Mouse (Mus musculus): ENCODE data around the gene Sgsm3. TPM values are rescaled to one million over a fixed set of nuclear protein-coding genes. Genes with fewer than 3 reads are reported as not detected.

Gene Sgsm3
- total RNA-seq, 4 experiments from 2014 or later, result 11.0 to 14.6 (median 11.7) TPM

DNA sequence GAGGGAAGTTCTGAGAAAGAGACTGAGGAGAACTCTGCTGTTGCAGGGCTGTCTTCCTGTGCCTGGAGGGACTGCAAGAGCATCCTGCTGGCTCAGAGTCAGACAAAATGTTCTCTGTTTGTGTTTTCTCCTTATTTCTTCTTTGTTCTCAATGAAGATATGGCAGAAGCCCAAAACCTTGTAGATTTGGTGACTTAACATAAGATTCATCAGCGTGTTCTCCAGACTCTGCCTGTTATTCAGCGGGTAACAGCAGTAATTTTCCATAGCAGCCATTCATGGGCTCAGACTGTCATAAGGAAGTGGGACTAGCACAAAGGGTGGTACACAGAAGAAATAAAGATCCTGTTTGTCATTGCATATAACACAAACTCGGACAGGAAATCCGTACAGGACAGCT is 2.0 kb downstream of the Sgsm3 start:
- no peak for DNase-seq (ENCODE audit: low spot score)

DNA sequence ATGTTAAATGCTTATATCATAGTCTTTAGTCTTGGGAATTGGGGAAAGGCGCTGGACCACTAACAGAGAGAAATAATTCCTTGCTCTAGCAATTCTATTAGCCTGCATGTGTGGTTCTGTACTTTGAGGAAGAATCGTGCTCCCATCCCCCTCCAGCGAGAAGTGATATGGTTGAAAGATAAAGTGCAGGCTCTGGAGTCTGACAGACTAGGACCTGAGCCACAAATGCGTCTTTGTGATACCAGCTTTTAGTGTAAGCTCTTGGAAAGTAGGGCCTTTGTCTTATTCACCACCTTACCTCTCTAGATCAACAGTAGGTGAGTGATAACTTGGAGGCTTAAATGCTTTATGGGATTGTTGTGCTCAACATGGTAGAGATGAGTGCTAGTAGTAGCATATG is 3.6 kb downstream of the Sgsm3 start:
- no peak for DNase-seq (ENCODE audit: low spot score)

DNA sequence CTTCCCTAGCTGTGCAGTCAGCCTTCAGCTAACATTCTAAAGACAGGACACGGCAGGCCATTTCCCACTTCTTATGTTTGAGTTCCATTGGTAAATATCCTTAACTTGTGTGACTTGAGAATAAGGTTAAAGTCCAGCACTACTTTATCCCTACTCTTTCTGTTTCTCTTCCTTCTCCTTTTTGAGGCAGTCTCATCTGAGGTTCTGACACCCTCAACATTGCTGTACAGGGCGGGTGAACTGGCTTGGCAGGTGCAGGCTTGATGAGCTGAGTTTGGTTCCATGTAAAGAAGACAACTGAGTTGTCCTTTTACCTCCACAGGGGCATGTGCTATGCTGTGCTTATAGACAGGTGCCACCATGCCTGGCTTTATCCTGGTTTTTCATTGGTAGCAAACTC is 5.7 kb downstream of the Sgsm3 start:
- no peak for DNase-seq (ENCODE audit: low spot score)

DNA sequence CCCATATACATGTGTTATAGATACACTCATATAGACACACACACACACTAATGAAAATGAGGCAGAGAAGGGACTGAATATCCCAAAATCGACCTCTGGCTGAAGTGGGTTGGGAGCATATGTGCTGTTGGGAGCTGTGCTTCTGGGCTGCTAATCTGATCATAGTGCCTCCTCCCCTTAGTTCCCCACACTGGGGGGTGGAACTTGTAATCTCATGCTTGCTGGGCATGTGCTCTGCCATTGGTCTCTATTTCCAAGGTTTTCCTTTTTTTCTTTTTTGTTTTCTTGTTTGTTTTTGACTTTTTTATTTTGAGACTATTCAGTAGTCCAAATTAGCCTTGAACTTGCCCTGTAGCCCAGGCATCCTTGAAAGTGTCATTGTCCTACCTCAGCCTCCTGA is 10.8 kb downstream of the Sgsm3 start:
- no peak for DNase-seq (ENCODE audit: low spot score)

DNA sequence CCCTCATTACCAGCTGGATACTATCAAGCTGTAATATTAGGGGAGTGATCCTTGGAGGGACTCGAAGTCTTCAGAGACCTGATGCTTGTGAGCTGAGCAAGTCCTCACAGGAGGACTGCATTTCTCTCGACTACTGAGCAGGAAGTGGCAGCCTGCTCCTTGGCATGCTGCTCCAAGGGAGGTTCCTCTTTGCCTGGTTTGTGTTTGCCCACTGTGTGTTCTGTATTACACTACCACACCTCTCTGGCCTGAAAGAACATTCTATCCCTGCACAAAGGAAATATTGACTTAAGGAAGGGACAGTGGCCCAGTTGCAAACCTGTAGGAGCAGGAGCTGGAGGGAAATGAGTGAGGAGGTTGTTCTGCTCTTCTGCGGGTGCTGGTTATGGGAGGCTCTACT is 12.1 kb downstream of the Sgsm3 start:
- no peak for DNase-seq (ENCODE audit: low spot score)

DNA sequence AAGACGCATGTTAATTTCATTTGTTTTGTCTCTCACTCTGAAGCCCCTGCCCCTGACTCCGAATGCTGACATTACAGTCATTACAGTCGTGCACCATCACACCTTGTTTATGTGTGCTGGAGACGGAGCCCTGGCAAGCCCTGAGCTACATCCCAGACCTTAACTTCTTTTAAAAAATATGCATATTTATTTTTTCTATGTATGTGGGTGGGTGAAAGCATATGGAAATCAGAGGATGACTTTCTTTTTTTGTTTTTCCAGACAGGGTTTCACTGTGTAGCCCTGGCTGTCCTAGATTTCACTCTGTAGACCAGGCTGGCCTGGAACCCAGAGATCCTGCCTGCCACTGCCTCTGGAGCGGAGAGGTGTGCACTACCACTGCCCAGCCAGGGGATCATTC is 17.4 kb downstream of the Sgsm3 start:
- DNase-seq (ENCODE audit: low spot score), result no peak

DNA sequence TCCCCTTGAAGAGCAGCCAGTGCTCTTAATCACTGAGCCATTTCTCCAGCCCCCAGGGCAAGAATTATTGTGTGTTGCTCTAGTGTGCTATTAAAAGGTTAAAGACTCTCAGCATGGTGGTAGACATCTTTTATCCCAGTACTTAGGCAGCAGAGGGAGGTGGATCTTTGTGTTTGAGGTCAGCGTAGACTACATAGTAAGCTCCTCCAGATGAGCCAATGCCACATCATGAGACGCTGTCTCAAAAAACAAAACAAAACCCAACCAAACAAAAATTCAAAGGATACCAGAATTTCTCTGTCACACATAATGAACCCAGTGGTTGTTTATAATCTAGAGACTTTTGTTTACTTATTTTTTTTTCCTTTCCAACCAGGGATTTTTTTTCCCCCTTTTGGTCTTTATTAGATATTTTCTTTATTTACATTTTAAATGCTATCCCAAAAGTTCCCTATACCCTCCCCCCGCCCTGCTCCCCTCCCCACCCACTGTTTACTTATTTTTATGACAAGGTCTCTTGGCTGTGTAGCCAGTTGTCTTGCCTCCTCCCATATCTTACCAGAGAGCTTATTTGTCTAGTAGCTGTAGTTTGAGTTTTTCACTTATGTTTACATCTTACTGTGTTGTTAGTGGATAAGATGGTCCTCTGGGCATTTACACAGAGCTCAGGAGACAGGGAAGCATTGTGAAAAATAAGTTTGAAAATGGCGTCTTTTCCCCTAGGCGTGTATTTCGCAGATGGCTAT is 18.7 kb downstream of the Sgsm3 start:
- no peak for DNase-seq (ENCODE audit: low spot score)

DNA sequence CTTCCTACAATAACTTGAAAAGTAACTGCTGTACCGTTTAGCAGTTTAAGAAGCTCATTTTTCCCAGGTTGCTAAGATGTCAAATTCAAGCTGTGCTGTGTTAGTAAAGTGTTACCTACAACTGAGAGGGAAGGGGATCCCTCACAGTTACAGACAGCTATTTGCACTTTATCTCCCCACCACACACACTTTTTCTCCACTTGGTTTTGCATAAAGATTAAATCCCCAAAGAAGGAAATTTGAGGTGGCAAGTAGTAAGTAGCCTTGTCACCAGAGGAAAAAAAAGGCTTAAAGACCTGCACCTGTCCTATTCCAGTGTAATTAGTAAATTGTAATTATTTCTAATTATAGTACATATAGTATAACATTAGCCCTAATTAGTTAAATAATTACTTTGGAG is 19.5 kb downstream of the Sgsm3 start:
- no peak for DNase-seq (ENCODE audit: low spot score)

DNA sequence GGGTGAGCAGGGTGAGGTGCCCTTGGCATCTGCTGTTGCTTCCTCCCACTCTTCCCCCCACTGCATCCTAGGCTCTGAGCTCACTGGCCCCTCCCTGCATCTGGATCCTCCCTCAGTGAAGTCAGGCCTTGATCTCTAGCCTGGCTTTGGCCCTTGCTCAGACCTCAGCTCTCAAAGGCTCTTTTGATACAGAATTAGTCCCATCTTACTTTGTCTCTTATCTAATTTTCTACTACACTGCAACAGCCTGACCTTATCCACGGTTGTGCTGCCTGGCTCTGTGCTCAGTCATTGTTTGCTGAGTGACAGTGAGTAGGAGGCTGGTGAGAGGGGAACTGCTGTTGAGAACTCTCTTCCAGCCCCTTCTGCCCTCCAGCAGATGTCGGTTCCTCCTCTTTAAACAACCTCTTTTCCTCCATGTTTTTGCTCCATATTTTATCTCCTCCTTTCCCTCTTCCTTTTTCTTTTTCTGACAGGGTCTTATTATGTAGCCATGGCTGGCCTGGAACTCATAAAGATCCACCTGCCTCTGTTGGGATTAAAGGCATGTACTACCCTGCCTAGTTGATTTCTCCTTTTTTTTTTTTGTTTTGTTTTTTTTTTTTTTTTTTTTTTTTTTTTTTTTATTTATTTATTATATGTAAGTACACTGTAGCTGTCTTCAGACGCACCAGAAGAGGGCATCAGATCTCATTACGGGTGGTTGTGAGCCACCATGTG is 23.0 kb downstream of the Sgsm3 start:
- DNase-seq (ENCODE audit: low spot score), result no peak

DNA sequence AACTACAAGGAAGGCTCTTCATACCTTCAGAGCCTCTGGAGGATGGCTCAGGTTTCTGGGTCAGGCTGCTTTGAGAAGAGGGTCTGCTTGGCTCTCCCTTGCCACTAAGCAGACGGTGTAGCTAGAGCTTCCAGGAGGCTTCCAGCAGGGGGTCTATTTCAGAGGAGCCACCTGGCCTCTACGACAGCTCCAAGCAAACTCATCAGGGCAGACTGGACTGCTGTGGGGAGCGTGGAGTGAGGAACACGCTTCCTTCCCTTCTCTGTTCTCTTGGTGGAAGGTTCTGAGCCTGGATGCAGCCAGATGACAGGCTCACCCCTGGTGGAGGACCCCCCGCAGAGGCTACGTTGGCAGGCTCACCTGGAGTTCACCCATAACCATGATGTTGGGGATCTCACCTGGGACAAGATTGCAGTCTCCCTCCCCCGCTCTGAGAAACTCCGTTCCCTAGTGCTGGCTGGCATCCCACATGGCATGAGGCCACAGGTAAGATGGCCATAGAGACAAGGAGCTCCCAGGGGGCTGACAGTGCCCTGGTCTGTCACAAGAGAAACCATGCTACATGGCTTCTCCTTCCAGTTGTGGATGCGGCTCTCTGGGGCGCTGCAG is 28.7 kb downstream of the Sgsm3 start:
- no peak for DNase-seq (ENCODE audit: low spot score)

DNA sequence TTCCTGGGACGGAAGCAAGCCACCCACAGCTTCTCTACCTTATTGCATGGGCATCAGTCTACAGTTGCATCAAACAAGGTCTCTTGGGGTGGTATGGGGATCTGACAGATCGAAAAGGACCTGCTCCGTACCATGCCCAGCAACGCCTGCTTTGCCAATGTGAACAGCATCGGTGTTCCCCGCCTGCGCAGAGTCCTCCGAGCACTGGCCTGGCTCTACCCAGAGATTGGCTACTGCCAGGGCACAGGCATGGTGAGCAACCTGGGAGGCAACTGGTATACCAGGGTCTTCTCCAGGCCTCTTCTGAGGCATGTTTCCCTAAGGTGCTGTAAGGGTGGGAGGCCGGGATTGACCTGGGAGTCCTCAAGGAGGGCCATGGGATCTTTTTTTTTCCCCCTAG is 29.8 kb downstream of the Sgsm3 start:
- DNase-seq (ENCODE audit: low spot score), result no peak

DNA sequence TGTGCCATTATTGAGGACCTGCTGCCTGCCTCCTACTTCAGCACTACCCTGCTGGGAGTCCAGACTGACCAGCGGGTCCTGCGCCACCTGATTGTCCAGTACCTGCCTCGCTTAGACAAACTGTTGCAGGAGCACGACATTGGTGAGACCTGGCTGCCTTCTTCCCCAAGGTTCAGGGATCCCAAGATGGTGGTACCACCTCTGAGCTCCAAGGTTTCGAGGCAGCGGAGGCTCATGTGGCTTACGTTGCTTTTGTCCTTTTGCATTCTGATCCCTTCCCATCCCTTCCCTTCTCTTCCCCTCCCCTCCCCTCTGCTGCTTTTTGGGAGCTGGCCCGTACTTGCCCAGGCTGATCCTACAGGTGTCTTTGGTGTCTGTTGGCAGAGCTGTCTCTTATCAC is 30.3 kb downstream of the Sgsm3 start:
- DNase-seq (ENCODE audit: low spot score), result no peak

DNA sequence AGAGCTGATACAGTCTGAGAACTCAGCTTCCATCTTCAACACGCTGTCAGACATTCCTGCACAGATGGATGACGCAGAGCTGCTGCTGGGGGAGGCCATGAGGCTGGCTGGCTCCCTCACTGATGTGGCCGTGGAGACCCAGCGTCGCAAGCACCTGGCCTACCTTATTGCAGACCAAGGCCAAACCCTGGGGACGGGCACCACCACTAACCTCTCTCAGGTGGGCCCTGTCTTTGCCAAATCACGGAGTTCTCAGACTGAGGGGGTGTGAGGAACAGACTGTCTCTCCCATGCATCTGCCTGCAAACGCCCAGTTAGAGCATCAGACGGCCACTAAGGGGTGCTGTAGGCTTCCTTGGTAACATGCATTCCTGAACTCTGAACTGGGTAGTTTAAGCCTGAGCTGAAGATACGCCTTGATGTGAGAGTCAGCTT is 31.1 kb downstream of the Sgsm3 start:
- no peak for DNase-seq (ENCODE audit: low spot score)

DNA sequence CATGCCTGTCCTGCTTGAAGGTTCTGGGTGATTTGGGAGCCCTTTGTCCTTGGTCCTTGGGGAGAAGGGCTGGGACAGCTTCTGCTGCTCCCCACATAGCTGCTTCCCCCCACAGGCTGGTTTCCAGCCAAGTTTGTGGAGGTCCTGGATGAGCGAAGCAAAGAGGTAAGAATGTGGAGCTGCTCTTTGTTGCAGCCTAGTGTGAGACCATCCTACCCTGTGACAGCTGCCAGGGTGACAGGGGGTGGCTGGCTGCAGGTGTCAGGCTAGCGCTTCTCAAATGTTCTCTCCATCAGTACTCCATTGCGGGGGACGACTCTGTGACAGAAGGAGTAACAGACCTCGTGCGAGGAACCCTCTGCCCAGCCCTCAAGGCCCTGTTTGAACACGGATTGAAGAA is 32.5 kb downstream of the Sgsm3 start:
- no peak for DNase-seq (ENCODE audit: low spot score)

DNA sequence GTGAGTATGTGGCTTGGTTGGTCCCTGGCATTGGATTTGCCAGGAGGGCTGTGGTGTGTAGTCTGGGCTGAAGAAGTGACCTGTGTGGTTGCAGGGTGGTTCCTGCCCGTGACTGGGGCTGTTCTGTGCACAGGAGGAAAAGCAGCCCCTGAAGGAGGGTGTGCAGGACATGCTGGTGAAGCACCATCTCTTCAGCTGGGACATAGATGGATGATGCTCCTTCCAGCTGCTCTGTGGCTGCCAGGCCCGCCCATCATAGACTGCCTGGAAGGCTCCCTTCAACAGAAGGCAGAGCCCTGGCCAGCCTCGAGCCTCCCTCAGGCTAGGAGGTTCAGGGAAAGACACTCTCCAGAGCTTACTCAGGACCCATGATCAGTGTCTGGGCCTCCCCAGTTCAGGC is 34.0 kb downstream of the Sgsm3 start:
- DNase-seq (ENCODE audit: low spot score), result no peak

DNA sequence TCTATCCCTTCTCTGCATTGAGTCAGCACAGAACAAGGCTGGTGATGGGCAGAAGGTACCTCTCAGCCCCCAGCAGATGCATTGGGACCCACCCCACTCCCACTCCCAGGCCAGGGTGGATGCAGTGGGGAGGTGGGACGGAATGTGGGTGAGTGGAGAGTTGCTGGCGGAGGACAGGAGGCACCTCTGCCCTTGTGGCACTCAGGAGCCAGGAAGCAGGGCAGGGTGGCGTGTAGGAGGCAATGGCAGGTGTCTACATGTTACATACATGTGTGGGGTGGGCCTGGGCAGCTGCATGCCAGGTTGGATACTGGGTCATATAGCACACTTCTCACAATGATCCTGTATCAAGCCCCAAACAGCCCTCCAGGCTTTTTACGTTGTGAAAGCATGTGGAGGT is 34.8 kb downstream of the Sgsm3 start:
- DNase-seq (ENCODE audit: low spot score), result no peak

DNA sequence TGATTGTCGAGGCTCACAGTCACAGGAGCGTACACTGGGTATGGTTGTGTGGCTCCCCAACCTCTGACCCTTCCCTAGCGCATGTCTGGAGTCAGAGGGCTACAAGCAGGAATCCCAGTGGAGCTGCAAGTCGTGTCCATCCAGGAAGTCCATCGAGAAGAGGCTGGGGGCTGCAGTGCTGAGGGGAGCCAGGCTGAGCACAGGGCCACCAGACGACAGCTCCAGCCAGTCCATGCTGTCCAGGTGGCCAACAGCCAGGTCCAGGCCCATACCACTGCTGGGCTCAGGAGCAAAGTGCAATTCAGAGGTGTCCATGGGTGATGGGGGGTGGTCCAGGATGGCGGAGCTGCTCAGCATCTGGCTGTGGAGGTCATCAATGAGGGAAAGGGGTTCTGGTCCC is 35.6 kb downstream of the Sgsm3 start:
- no peak for DNase-seq (ENCODE audit: low spot score)

DNA sequence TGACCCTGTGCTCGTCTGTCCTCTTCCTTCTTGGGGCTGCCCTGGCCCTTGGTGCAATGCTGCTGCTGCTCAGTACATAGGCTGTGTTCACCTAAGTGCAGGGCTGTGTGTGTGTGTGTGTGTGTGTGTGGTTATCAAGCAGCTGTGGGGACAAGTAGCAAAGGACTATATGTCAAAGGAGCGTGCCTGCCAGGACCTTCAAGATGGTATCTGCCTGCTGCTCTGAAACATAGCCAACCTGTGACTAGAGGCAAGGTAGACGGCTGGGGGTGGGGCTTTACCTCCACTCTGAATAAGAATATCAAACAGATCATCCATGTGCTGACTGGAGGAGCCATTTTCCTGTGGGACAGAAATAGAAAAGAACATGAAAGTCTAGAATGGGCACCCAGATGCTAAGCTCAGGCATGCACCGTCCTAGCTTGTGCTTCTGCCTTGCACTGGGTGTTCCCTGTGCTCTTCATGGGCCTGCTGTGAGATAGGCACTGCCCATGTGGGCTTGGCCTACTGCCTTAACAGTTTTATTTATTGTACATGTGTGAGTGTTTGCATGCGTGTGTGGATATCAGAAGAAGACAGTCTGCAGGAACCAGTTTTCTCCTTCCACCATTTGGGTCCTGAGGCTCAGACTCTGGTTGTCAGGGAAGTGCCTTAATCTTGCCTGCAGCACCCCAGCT is 37.6 kb downstream of the Sgsm3 start:
- DNase-seq (ENCODE audit: low spot score), result no peak

DNA sequence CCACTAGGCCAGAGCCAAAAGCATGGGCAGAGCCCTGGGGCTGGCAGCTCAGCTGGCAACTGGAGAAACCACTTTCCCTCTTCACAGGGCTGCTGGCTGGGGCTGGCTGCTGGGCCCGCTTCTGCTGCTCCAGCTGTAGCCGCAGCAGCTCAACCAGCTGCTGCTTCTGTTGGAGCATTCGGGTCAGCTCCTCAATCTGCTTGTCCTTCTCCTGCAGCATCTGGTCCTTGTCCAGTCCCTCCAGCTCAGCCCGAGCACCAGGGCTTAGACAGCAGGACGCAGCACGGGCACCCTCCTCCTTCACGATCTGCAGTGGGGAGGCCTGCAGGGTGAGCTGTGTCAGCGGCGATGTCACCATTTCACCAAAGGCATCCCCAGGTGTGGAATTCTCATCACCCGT is 38.9 kb downstream of the Sgsm3 start:
- no peak for DNase-seq (ENCODE audit: low spot score)

DNA sequence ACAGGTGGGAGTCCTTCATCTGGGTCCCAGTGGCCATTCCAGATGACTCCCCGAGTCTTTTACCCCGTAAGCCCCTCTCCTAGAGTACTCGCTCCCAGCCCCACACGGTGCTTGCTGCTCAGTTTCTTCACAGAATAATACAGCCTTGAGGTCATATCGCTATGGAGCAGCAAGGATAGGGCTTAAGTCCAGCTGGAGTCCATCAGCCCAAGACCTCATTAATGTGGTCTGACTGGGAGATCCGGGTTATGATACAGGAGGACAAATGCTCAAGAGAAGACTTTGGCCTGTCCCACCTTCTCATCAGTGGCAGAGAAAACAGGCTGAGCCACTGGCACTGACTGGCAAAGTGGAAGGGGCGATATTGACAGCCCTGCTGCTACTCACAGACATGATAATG is 39.7 kb downstream of the Sgsm3 start:
- no peak for DNase-seq (ENCODE audit: low spot score)

DNA sequence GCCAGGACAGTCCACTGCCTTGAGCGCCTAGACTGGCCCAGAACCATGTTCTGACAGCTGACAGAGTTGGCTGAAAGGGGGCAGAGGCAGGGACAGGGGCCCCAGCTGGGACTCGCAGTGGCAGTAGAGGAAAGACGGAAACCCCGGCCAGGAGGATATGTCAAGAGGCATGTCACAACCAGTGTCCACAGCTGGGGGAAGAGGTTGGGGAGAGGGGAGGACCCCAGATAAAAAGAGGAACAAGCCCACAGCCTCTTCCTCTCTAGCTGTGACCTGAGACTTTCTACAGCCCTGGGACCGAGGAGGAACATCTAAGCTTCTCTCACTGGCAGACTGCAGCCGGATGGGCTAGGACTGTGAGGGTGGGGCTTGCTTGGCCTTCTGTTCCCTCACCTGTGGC is 43.8 kb downstream of the Sgsm3 start:
- no peak for DNase-seq (ENCODE audit: low spot score)

DNA sequence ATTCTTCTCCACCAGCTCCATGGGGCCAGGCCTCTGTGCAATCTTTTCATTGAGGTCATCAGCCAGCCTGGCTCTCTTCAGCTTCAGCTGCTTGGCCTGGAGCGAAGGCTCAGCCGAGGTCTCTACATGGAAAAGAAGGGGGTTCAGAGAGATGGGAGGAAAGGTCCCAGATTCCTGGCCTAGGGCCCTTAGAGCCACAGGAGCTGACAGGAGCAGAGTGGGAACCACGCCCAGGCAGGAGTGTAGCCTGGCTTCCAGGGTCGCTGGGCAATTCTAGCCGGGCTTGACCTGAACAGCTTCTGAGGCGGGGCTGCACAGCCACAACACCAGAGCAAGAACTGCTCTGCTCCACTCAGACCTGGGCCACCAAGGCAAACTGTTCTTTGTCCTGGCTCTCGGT is 44.9 kb downstream of the Sgsm3 start:
- no peak for DNase-seq (ENCODE audit: low spot score)

DNA sequence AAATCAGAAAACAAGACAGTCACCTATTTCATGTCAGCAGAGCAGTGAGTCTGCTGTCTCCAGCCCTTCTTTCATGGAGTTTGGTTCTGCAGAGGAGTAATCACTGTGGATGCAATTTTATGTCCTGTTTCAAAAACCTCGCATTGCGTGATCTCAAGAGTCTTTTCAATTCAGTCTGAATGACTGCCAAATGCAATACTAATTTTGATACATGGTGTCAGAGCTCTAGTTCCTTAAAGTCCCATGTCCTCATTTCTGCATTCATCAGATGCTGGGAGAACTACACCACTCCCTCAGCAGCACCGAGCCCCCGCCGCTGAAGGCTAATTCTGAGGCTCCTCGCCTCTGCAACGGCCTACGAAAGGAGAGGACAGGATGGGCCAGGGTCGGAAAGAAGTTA is 46.3 kb downstream of the Sgsm3 start:
- no peak for DNase-seq (ENCODE audit: low spot score)

Data from heart, adult 8-10 months (tissue).